Mouse (Mus musculus): Measurements from ENCODE around the gene Xpot.

Gene Xpot

GRCm38 (mm10) chr10:121576372-121576771 is 49.8 kb downstream of the Xpot start:
- in situ Hi-C loops (cut with MboI), result no loop called here

- in situ Hi-C loops (cut with MboI), result no loop called here
These were observed 54.5 kb downstream of the Xpot start for GRCm38 (mm10) chr10:121571511-121572147.

GRCm38 (mm10) chr10:121571031-121571430 is 55.1 kb downstream of the Xpot start:
- in situ Hi-C loops (cut with MboI), result no loop called here

GRCm38 (mm10) chr10:121569796-121570195 is 56.3 kb downstream of the Xpot start:
- in situ Hi-C loops (cut with MboI), result no loop called here

- in situ Hi-C loops (cut with MboI), result no loop called here
These were observed 57.0 kb downstream of the Xpot start for GRCm38 (mm10) chr10:121569001-121569589.

- in situ Hi-C loops (cut with MboI), result no loop called here
These were observed 57.6 kb downstream of the Xpot start for GRCm38 (mm10) chr10:121568534-121568933.

GRCm38 (mm10) chr10:121568026-121568425 is 58.1 kb downstream of the Xpot start:
- in situ Hi-C loops (cut with MboI), result no loop called here

GRCm38 (mm10) chr10:121564447-121564846 is 61.7 kb downstream of the Xpot start:
- in situ Hi-C loops (cut with MboI), result no loop called here

- in situ Hi-C loops (cut with MboI), result no loop called here
These were observed 67.9 kb downstream of the Xpot start for GRCm38 (mm10) chr10:121558231-121558630.

- in situ Hi-C loops (cut with MboI), result no loop called here
These were observed 69.9 kb downstream of the Xpot start for GRCm38 (mm10) chr10:121556263-121556662.

- in situ Hi-C loops (cut with MboI), result no loop called here
These were observed 75.8 kb downstream of the Xpot start for GRCm38 (mm10) chr10:121550334-121550733.

- in situ Hi-C loops (cut with MboI), result no loop called here
These were observed 76.5 kb downstream of the Xpot start for GRCm38 (mm10) chr10:121549670-121550069.

- in situ Hi-C loops (cut with MboI), result no loop called here
These were observed 79.0 kb downstream of the Xpot start for GRCm38 (mm10) chr10:121547162-121547561.

GRCm38 (mm10) chr10:121543577-121543976 is 82.6 kb downstream of the Xpot start:
- in situ Hi-C loops (cut with MboI), result no loop called here

GRCm38 (mm10) chr10:121542156-121542555 is 84.0 kb downstream of the Xpot start:
- in situ Hi-C loops (cut with MboI), result no loop called here
